10 mouse cellular contexts compared by ENCODE assay signal in genomic region chr12:25209333-25209728, GRCm38 (mm10).
DNase-seq lines count a peak whose midpoint lies in the region; ATAC-seq lines count a peak whose summit lies in the region.
"Had no signal": no experiment of that assay in that cellular context is flagged by ENCODE, and none has a peak within 500 bp of the region (broad histone marks: within the 10 kb centered on the region; RNA-seq: fewer than 3 reads in every experiment).

No protein-coding gene starts in this region.

- H3K27me3 ChIP-seq in megakaryocyte, embryonic 14.5 days (replicated peaks), result no peaks in the 10 kb centered on the region
- no peaks in the 10 kb centered on the region for H3K27me3 ChIP-seq in intestine, embryonic 15.5 days (replicated peaks)
- no peaks in the 10 kb centered on the region for H3K27me3 ChIP-seq in stomach, embryonic 14.5 days (ENCODE audit: control insufficient read depth, insufficient read depth, low read length)
- H3K27me3 ChIP-seq in forebrain, embryonic 14.5 days (replicated peaks; ENCODE audit: control insufficient read depth, insufficient read depth, low read length), result no peaks in the 10 kb centered on the region
- H3K27me3 ChIP-seq: hindbrain, embryonic 15.5 days had no signal

- H3K36me3 ChIP-seq in megakaryocyte, embryonic 14.5 days (replicated peaks; ENCODE audit: low read length), result peaks cover 5% of the 10 kb centered on the region
- no peaks in the 10 kb centered on the region for H3K36me3 ChIP-seq in intestine, embryonic 15.5 days
- no peaks in the 10 kb centered on the region for H3K36me3 ChIP-seq in stomach, embryonic 14.5 days (ENCODE audit: control insufficient read depth, insufficient read depth, low read length)
- no peaks in the 10 kb centered on the region for H3K36me3 ChIP-seq in forebrain, embryonic 14.5 days (ENCODE audit: control insufficient read depth, insufficient read depth, low read length)
- H3K36me3 ChIP-seq: hindbrain, embryonic 15.5 days had no signal

- H3K9ac ChIP-seq in intestine, embryonic 15.5 days, result no peak overlapping the region
- no peak overlapping the region for H3K9ac ChIP-seq in stomach, embryonic 14.5 days (replicated peaks; ENCODE audit: low read depth, low read length)
- no peak overlapping the region for H3K9ac ChIP-seq in forebrain, embryonic 14.5 days (ENCODE audit: low read length)
- H3K9ac ChIP-seq: hindbrain, embryonic 15.5 days had no signal

- peaks cover 4% of the 10 kb centered on the region; the same call in 1 of the 2 replicates for H3K9me3 ChIP-seq in megakaryocyte, embryonic 14.5 days
- H3K9me3 ChIP-seq in intestine, embryonic 15.5 days, result no peaks in the 10 kb centered on the region
- H3K9me3 ChIP-seq in stomach, embryonic 14.5 days (ENCODE audit: control insufficient read depth, low read depth, low read length), result no peaks in the 10 kb centered on the region
- no peaks in the 10 kb centered on the region for H3K9me3 ChIP-seq in forebrain, embryonic 14.5 days (replicated peaks; ENCODE audit: control insufficient read depth, low read length)
- H3K9me3 ChIP-seq: hindbrain, embryonic 15.5 days had no signal

- H3K4me1 ChIP-seq in megakaryocyte, embryonic 14.5 days, result peaks cover 76% of the 10 kb centered on the region
- peaks cover 9% of the 10 kb centered on the region; the same call in 1 of the 2 replicates for H3K4me1 ChIP-seq in intestine, embryonic 15.5 days (replicated peaks)
- peaks cover 8% of the 10 kb centered on the region; the same call in 1 of the 2 replicates for H3K4me1 ChIP-seq in stomach, embryonic 14.5 days (ENCODE audit: control insufficient read depth, insufficient read depth, low read length)
- H3K4me1 ChIP-seq in forebrain, embryonic 14.5 days (ENCODE audit: control insufficient read depth, insufficient read depth, low read length), result no peaks in the 10 kb centered on the region
- H3K4me1 ChIP-seq: hindbrain, embryonic 15.5 days had no signal

- ATAC-seq in megakaryocyte, adult 5-6 weeks (ENCODE audit: poor library complexity, severe bottlenecking), result no peak
- ATAC-seq in intestine, embryonic 15.5 days, result peak; percentile 83
- ATAC-seq in stomach, embryonic 14.5 days (ENCODE audit: insufficient number of reproducible peaks, insufficient read depth, low FRiP score, low read depth), result peak; percentile 54
- ATAC-seq in forebrain, embryonic 14.5 days, result no peak
- ATAC-seq: midbrain, embryonic 16.5 days had no signal

- peak overlapping the region; percentile 14; the same call in 1 of the 2 replicates for H3K27ac ChIP-seq in intestine, embryonic 15.5 days
- peak overlapping the region; percentile 48; the same call in 1 of the 2 replicates for H3K27ac ChIP-seq in stomach, embryonic 14.5 days (ENCODE audit: low read length)
- H3K27ac ChIP-seq in forebrain, embryonic 14.5 days (ENCODE audit: low read depth, low read length), result no peak overlapping the region
- H3K27ac ChIP-seq: hindbrain, embryonic 15.5 days had no signal

- peak; percentile 45 to 64 for DNase-seq in kidney, postnatal 4 days
- DNase-seq in right cerebral cortex, postnatal 4 days, result no peak
- no peak for DNase-seq in forebrain, embryonic 14.5 days (ENCODE audit: low spot score)
- DNase-seq: cerebellum, adult 18-20 months had no signal

- H3K4me2 ChIP-seq in intestine, embryonic 15.5 days (replicated peaks), result no peak overlapping the region
- H3K4me2 ChIP-seq in stomach, embryonic 14.5 days (replicated peaks; ENCODE audit: low read depth, low read length), result no peak overlapping the region
- H3K4me2 ChIP-seq in forebrain, embryonic 14.5 days (ENCODE audit: low read length), result no peak overlapping the region
- H3K4me2 ChIP-seq: hindbrain, embryonic 15.5 days had no signal

- H3K4me3 ChIP-seq in megakaryocyte, embryonic 14.5 days (replicated peaks), result peak overlapping the region; percentile 79
- H3K4me3 ChIP-seq in intestine, embryonic 15.5 days (replicated peaks), result no peak overlapping the region
- H3K4me3 ChIP-seq in stomach, embryonic 14.5 days (ENCODE audit: low read depth, low read length), result no peak overlapping the region
- H3K4me3 ChIP-seq in forebrain, embryonic 14.5 days (ENCODE audit: low read depth, low read length), result no peak overlapping the region
- H3K4me3 ChIP-seq: hindbrain, embryonic 15.5 days had no signal

- 62% methylated on average over 4 of the region's 4 CpGs for WGBS in intestine, embryonic 15.5 days
- WGBS in stomach, embryonic 14.5 days, result 35% methylated on average over 4 of the region's 4 CpGs
- 45% methylated on average over 4 of the region's 4 CpGs for WGBS in forebrain, embryonic 14.5 days

Comparison
In these comparisons a context has a peak if more than half of its experiments do, and no peak if none do; other contexts are left out.
1. ATAC-seq: peak in intestine, embryonic 15.5 days (single experiment) and stomach, embryonic 14.5 days (single experiment); none in megakaryocyte, adult 5-6 weeks (single experiment) and forebrain, embryonic 14.5 days (single experiment).
2. DNase-seq: peak in kidney, postnatal 4 days (2 of 2); none in right cerebral cortex, postnatal 4 days (single experiment) and forebrain, embryonic 14.5 days (single experiment).